Mouse (Mus musculus) frontal cortex, postnatal 25 days (tissue): ENCODE results near the gene Gjb4.

Source experiments
- DNase-seq, 2 experiments: peaks; one replicate each; pipeline ENCODE4 v3.0.0; 2022; ENCODE audit warnings: low spot score in 2 of 2

Gjb4 gene

GRCm38 (mm10) chr4:127349560-127350300 is 4.2 kb downstream of the Gjb4 start:
- DNase-seq, result no peak

GRCm38 (mm10) chr4:127345000-127345399 is 8.9 kb downstream of the Gjb4 start:
- DNase-seq, result no peak

- no peak for DNase-seq
Measured at GRCm38 (mm10) chr4:127341372-127341771, 12.5 kb downstream of the Gjb4 start.

GRCm38 (mm10) chr4:127337668-127338067 is 16.2 kb downstream of the Gjb4 start:
- DNase-seq, result no peak

- no peak for DNase-seq
Measured at GRCm38 (mm10) chr4:127334870-127335504, 18.9 kb downstream of the Gjb4 start.

- DNase-seq, result no peak
Measured at GRCm38 (mm10) chr4:127331171-127331570, 22.7 kb downstream of the Gjb4 start.

GRCm38 (mm10) chr4:127330181-127331100 is 23.4 kb downstream of the Gjb4 start, which contains the start of gene Gjb3:
Gene Gjb3, minus strand, starts transcription at chr4:127330844.
- DNase-seq, result no peak

GRCm38 (mm10) chr4:127329751-127330150 is 24.1 kb downstream of the Gjb4 start:
- no peak for DNase-seq

- DNase-seq, result no peak
Measured at GRCm38 (mm10) chr4:127329046-127329445, 24.8 kb downstream of the Gjb4 start.

- DNase-seq, result no peak
Measured at GRCm38 (mm10) chr4:127328378-127328777, 25.5 kb downstream of the Gjb4 start.

- DNase-seq, result no peak
Measured at GRCm38 (mm10) chr4:127327749-127328148, 26.1 kb downstream of the Gjb4 start.

- no peak for DNase-seq
Measured at GRCm38 (mm10) chr4:127327258-127327657, 26.6 kb downstream of the Gjb4 start.

GRCm38 (mm10) chr4:127325276-127325675 is 28.6 kb downstream of the Gjb4 start:
- no peak for DNase-seq

GRCm38 (mm10) chr4:127324759-127325158 is 29.1 kb downstream of the Gjb4 start:
- DNase-seq, result peak; percentile 75 to 76

GRCm38 (mm10) chr4:127324296-127324695 is 29.6 kb downstream of the Gjb4 start:
- DNase-seq, result no peak

GRCm38 (mm10) chr4:127323651-127324050 is 30.2 kb downstream of the Gjb4 start:
- no peak for DNase-seq

- peak in 1 of 2 experiments; percentile 50 for DNase-seq
Measured at GRCm38 (mm10) chr4:127319613-127320012, 34.3 kb downstream of the Gjb4 start.

GRCm38 (mm10) chr4:127317143-127317542 is 36.7 kb downstream of the Gjb4 start:
- DNase-seq, result no peak

- no peak for DNase-seq
Measured at GRCm38 (mm10) chr4:127315753-127316152, 38.1 kb downstream of the Gjb4 start.

- DNase-seq, result no peak
Measured at GRCm38 (mm10) chr4:127314585-127314984, 39.3 kb downstream of the Gjb4 start.

- peak in 1 of 2 experiments; percentile 32 for DNase-seq
Measured at GRCm38 (mm10) chr4:127313861-127314260, 40.0 kb downstream of the Gjb4 start, which contains the start of gene Gja4. Gene Gja4, minus strand, starts transcription at chr4:127314039.

GRCm38 (mm10) chr4:127312349-127312748 is 41.5 kb downstream of the Gjb4 start:
- no peak for DNase-seq
